Comparison of ENCODE assay signal across 15 mouse cellular contexts in the genomic region with DNA sequence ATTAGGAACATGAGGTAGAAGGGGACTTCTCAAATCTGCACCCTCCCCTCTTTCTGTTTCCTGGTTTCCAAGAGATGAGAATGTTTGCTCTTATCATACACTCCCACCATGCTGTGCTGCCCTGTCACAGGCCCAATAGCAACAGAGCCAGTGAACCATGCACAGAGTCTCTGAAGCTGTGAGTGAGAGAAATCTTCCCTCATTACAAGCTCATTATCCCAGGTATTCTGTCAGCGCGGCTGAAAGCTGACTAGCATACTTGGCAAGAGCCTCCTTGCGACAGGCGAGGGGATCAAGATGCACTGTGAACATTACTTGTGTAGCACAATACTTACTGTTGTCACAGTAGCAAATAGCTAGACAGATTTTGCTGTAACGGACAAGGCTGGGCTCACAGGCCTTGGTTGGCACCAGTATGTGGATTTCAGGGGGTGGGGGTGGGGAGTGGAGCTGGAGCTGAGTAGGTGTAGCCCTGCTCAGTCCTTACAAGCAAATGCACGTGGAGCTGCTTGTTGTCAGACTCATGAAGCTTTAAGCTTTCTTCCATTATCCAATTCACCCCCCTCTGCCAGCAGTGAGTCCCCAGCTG.
"Had no signal": no experiment of that assay in that cellular context is flagged by ENCODE, and none has a peak within 500 bp of the region (broad histone marks: within the 10 kb centered on the region; RNA-seq: fewer than 3 reads in every experiment).

No protein-coding gene starts in this region.

- H3K9me3 ChIP-seq: kidney, embryonic 15.5 days; limb, embryonic 10.5 days; liver, embryonic 15.5 days; midbrain, embryonic 10.5 days; neural tube, embryonic 13.5 days had no signal

- H3K4me1 ChIP-seq: kidney, embryonic 15.5 days; limb, embryonic 10.5 days; liver, embryonic 15.5 days; neural tube, embryonic 13.5 days had no signal

- H3K36me3 ChIP-seq: kidney, embryonic 15.5 days; limb, embryonic 10.5 days; liver, embryonic 15.5 days; midbrain, embryonic 10.5 days; neural tube, embryonic 13.5 days had no signal

- H3K27me3 ChIP-seq: kidney, embryonic 15.5 days; liver, embryonic 15.5 days; neural tube, embryonic 13.5 days had no signal

- H3K4me3 ChIP-seq: kidney, embryonic 15.5 days; limb, embryonic 10.5 days; liver, embryonic 15.5 days; midbrain, embryonic 10.5 days; neural tube, embryonic 13.5 days had no signal

- H3K27ac ChIP-seq: kidney, embryonic 15.5 days; limb, embryonic 10.5 days; liver, embryonic 15.5 days; midbrain, embryonic 10.5 days; neural tube, embryonic 13.5 days; stomach, postnatal 0 days had no signal

- H3K9ac ChIP-seq: kidney, embryonic 15.5 days; liver, embryonic 15.5 days; neural tube, embryonic 13.5 days had no signal

- DNase-seq: kidney, adult 18-20 months; kidney, postnatal 14 days; lung, adult 2 months; lung, postnatal 36 days; thymus, adult 18-20 months; thymus, postnatal 14 days had no signal

- ATAC-seq: lung, postnatal 0 days; midbrain, embryonic 16.5 days had no signal

- H3K4me2 ChIP-seq: kidney, embryonic 15.5 days; liver, embryonic 11.5 days; liver, embryonic 15.5 days; neural tube, embryonic 13.5 days had no signal
